Comparison of ENCODE assay signal across 11 mouse cellular contexts in genomic region chr7:81184651-81185050, GRCm38 (mm10).
"Had no signal": no experiment of that assay in that cellular context is flagged by ENCODE, and none has a peak within 500 bp of the region (broad histone marks: within the 10 kb centered on the region; RNA-seq: fewer than 3 reads in every experiment).

No protein-coding gene starts in this region.

- H3K9me3 ChIP-seq: limb, embryonic 12.5 days; midbrain, embryonic 13.5 days had no signal

- H3K4me3 ChIP-seq: limb, embryonic 12.5 days; midbrain, embryonic 13.5 days had no signal

- H3K4me1 ChIP-seq: limb, embryonic 12.5 days; midbrain, embryonic 13.5 days had no signal

- H3K36me3 ChIP-seq: limb, embryonic 12.5 days; midbrain, embryonic 13.5 days had no signal

- H3K9ac ChIP-seq: limb, embryonic 12.5 days; liver, embryonic 14.5 days; midbrain, embryonic 13.5 days had no signal

- H3K27ac ChIP-seq: limb, embryonic 12.5 days; liver, embryonic 14.5 days; midbrain, embryonic 13.5 days had no signal

- ATAC-seq: lung, postnatal 0 days; midbrain, embryonic 13.5 days had no signal

- H3K4me2 ChIP-seq: limb, embryonic 12.5 days; midbrain, embryonic 13.5 days had no signal

- DNase-seq: kidney, postnatal 36 days; lung, adult 2 months; lung, postnatal 36 days; right cerebral cortex, adult 18-20 months; right cerebral cortex, postnatal 25 days; thymus, adult 2 months; thymus, postnatal 25 days had no signal

- H3K27me3 ChIP-seq: limb, embryonic 12.5 days; midbrain, embryonic 13.5 days had no signal
